Mouse (Mus musculus) lung, postnatal 0 days (tissue): ENCODE data around the gene Entpd1.

Source experiments
- CTCF ChIP-seq: IDR thresholded peaks from 2 replicates; pipeline ENCODE4 v1.5.1; 2016; ENCODE audit warnings: antibody characterized with exemption, mild to moderate bottlenecking
- EP300 ChIP-seq: IDR thresholded peaks from 2 replicates; pipeline ENCODE4 v1.6.1; 2016; ENCODE audit warnings: antibody characterized with exemption, mild to moderate bottlenecking, control low read depth

GRCm38 (mm10) chr19:40788004-40788714, 176.0 kb downstream of the Entpd1 start:
- TF ChIP-seq CTCF (no peak), EP300 (no peak)
